Mouse (Mus musculus): Measurements from ENCODE around the gene Arpc3. TPM values are rescaled to one million over a fixed set of nuclear protein-coding genes. Genes with fewer than 3 reads are reported as not detected.

Gene Arpc3
- polyA plus RNA-seq, 1 experiment from 2014 or later, result 99.4 TPM

- WGBS, result under 1% methylated on average over 73 of the region's 73 CpGs
- Histone ChIP-seq H3K4me1 (peaks cover 15% of the 10 kb centered on the region), H3K9me3 (no peaks in the 10 kb centered on the region), H3K27ac (peak overlapping the region; percentile 84), H3K4me2 (replicated peaks) (peak overlapping the region; percentile 96), H3K27me3 (no peaks in the 10 kb centered on the region), H3K36me3 (peaks cover 16% of the 10 kb centered on the region), H3K4me3 (peak overlapping the region; percentile 99), H3K9ac (peak overlapping the region; percentile 97)
- ATAC-seq (ENCODE audit: low FRiP score, low read depth), result peak; percentile 92
These were observed 30.6 kb downstream of the Arpc3 start for GRCm38 (mm10) chr5:122422071-122422964.

GRCm38 (mm10) chr5:122423083-122423482, 31.4 kb downstream of the Arpc3 start:
- Histone ChIP-seq H3K27ac (no peak overlapping the region), H3K4me1 (peaks cover 15% of the 10 kb centered on the region), H3K27me3 (no peaks in the 10 kb centered on the region), H3K4me2 (replicated peaks) (peak overlapping the region; percentile 96), H3K9ac (peak overlapping the region; percentile 97), H3K36me3 (peaks cover 20% of the 10 kb centered on the region), H3K9me3 (no peaks in the 10 kb centered on the region), H3K4me3 (peak overlapping the region; percentile 99)
- ATAC-seq (ENCODE audit: low FRiP score, low read depth), result no peak
- 26% methylated on average over 15 of the region's 15 CpGs for WGBS

GRCm38 (mm10) chr5:122425550-122425949, 33.9 kb downstream of the Arpc3 start:
- Histone ChIP-seq H3K27me3 (no peaks in the 10 kb centered on the region), H3K4me3 (no peak overlapping the region), H3K4me1 (peaks cover 15% of the 10 kb centered on the region), H3K36me3 (peaks cover 45% of the 10 kb centered on the region), H3K4me2 (replicated peaks) (no peak overlapping the region), H3K27ac (no peak overlapping the region), H3K9ac (no peak overlapping the region), H3K9me3 (no peaks in the 10 kb centered on the region)
- WGBS, result 71% methylated on average over 2 of the region's 2 CpGs
- no peak for ATAC-seq (ENCODE audit: low FRiP score, low read depth)

GRCm38 (mm10) chr5:122430036-122430775, 38.5 kb downstream of the Arpc3 start:
- Histone ChIP-seq H3K27ac (no peak overlapping the region), H3K4me2 (replicated peaks) (no peak overlapping the region), H3K4me1 (no peaks in the 10 kb centered on the region), H3K27me3 (no peaks in the 10 kb centered on the region), H3K4me3 (no peak overlapping the region), H3K36me3 (peaks cover 86% of the 10 kb centered on the region), H3K9ac (no peak overlapping the region), H3K9me3 (no peaks in the 10 kb centered on the region)
- 91% methylated on average over 4 of the region's 4 CpGs for WGBS
- no peak for ATAC-seq (ENCODE audit: low FRiP score, low read depth)

GRCm38 (mm10) chr5:122431221-122431620, 39.5 kb downstream of the Arpc3 start:
- no peak overlapping the region for H3K4me3 ChIP-seq
- H3K27me3 ChIP-seq, result no peaks in the 10 kb centered on the region
- H3K27ac ChIP-seq, result no peak overlapping the region
- H3K9ac ChIP-seq, result no peak overlapping the region
- no peak overlapping the region for H3K4me2 ChIP-seq (replicated peaks)
- ATAC-seq (ENCODE audit: low FRiP score, low read depth), result no peak
- WGBS, result 94% methylated on average over 8 of the region's 8 CpGs
- no peaks in the 10 kb centered on the region for H3K9me3 ChIP-seq
- H3K36me3 ChIP-seq, result peaks cover 89% of the 10 kb centered on the region
- H3K4me1 ChIP-seq, result no peaks in the 10 kb centered on the region

- H3K9me3 ChIP-seq, result no peaks in the 10 kb centered on the region
- peaks cover 97% of the 10 kb centered on the region for H3K36me3 ChIP-seq
- H3K27me3 ChIP-seq, result no peaks in the 10 kb centered on the region
- no peak overlapping the region for H3K9ac ChIP-seq
- H3K4me3 ChIP-seq, result no peak overlapping the region
- ATAC-seq (ENCODE audit: low FRiP score, low read depth), result no peak
- no peak overlapping the region for H3K27ac ChIP-seq
- H3K4me2 ChIP-seq (replicated peaks), result no peak overlapping the region
- H3K4me1 ChIP-seq, result no peaks in the 10 kb centered on the region
- WGBS, result 80% methylated on average over 4 of the region's 4 CpGs
These were observed 42.9 kb downstream of the Arpc3 start for GRCm38 (mm10) chr5:122434541-122434940.

- 84% methylated on average over 19 of the region's 19 CpGs for WGBS
- ATAC-seq (ENCODE audit: low FRiP score, low read depth), result peak; percentile 59
- H3K4me1 ChIP-seq, result no peaks in the 10 kb centered on the region
- H3K9me3 ChIP-seq, result no peaks in the 10 kb centered on the region
- H3K4me3 ChIP-seq, result no peak overlapping the region
- no peak overlapping the region for H3K9ac ChIP-seq
- H3K36me3 ChIP-seq, result peaks cover 100% of the 10 kb centered on the region
- no peaks in the 10 kb centered on the region for H3K27me3 ChIP-seq
- no peak overlapping the region for H3K4me2 ChIP-seq (replicated peaks)
- peak overlapping the region; percentile 6; the same call in 1 of the 2 replicates for H3K27ac ChIP-seq
These were observed 47.9 kb downstream of the Arpc3 start for GRCm38 (mm10) chr5:122439400-122440094.

- Histone ChIP-seq H3K4me2 (replicated peaks) (no peak overlapping the region), H3K27ac (no peak overlapping the region), H3K36me3 (peaks cover 100% of the 10 kb centered on the region), H3K9me3 (no peaks in the 10 kb centered on the region), H3K9ac (no peak overlapping the region), H3K4me3 (no peak overlapping the region), H3K4me1 (no peaks in the 10 kb centered on the region), H3K27me3 (no peaks in the 10 kb centered on the region)
- 94% methylated on average over 12 of the region's 12 CpGs for WGBS
- no peak for ATAC-seq (ENCODE audit: low FRiP score, low read depth)
These were observed 48.5 kb downstream of the Arpc3 start for GRCm38 (mm10) chr5:122440095-122440630.

GRCm38 (mm10) chr5:122444492-122444891, 52.8 kb downstream of the Arpc3 start:
- Histone ChIP-seq H3K27ac (no peak overlapping the region), H3K4me2 (replicated peaks) (no peak overlapping the region), H3K9me3 (no peaks in the 10 kb centered on the region), H3K4me3 (no peak overlapping the region), H3K4me1 (no peaks in the 10 kb centered on the region), H3K27me3 (no peaks in the 10 kb centered on the region), H3K36me3 (peaks cover 91% of the 10 kb centered on the region), H3K9ac (no peak overlapping the region)
- 92% methylated on average over 10 of the region's 10 CpGs for WGBS
- ATAC-seq (ENCODE audit: low FRiP score, low read depth), result no peak

- no peaks in the 10 kb centered on the region for H3K4me1 ChIP-seq
These were observed 53.5 kb downstream of the Arpc3 start for GRCm38 (mm10) chr5:122445051-122445610.

GRCm38 (mm10) chr5:122447857-122448256, 56.2 kb downstream of the Arpc3 start:
- H3K9ac ChIP-seq, result no peak overlapping the region
- 85% methylated on average over 8 of the region's 8 CpGs for WGBS
- ATAC-seq (ENCODE audit: low FRiP score, low read depth), result no peak
- no peak overlapping the region for H3K4me2 ChIP-seq (replicated peaks)
- H3K36me3 ChIP-seq, result peaks cover 82% of the 10 kb centered on the region
- no peak overlapping the region for H3K4me3 ChIP-seq
- no peak overlapping the region for H3K27ac ChIP-seq
- H3K4me1 ChIP-seq, result no peaks in the 10 kb centered on the region
- no peaks in the 10 kb centered on the region for H3K9me3 ChIP-seq
- no peaks in the 10 kb centered on the region for H3K27me3 ChIP-seq

More at GRCm38 (mm10) chr5:122445051-122445610, 53.5 kb downstream of the Arpc3 start:
- no peak overlapping the region for H3K4me3 ChIP-seq
- no peaks in the 10 kb centered on the region for H3K9me3 ChIP-seq
- ATAC-seq (ENCODE audit: low FRiP score, low read depth), result no peak
- peaks cover 90% of the 10 kb centered on the region for H3K36me3 ChIP-seq
- no peaks in the 10 kb centered on the region for H3K27me3 ChIP-seq
- 91% methylated on average over 11 of the region's 11 CpGs for WGBS
- H3K4me2 ChIP-seq (replicated peaks), result no peak overlapping the region
- H3K9ac ChIP-seq, result no peak overlapping the region
- no peak overlapping the region for H3K27ac ChIP-seq

All from limb, embryonic 13.5 days (tissue).